Mouse (Mus musculus): ENCODE measurements around the gene Epop.

- no peak for TF ChIP-seq POLR2A (IDR thresholded peaks at IDR 0.05; ENCODE audit: insufficient read depth, low read length)
- no peak for TF ChIP-seq EP300 (IDR thresholded peaks at IDR 0.05; ENCODE audit: insufficient read depth, low read depth, low read length)
Measured at GRCm38 (mm10) chr11:97665431-97665830, 35.9 kb upstream of the Epop start.
